Mouse (Mus musculus) kidney, embryonic 15.5 days (tissue): ENCODE measurements at regions not wholly inside any gene's neighbourhood (a gene's known extent, or its start where the extent isn't known, plus 50 kb on each side); places are given as distances from the start of the nearest gene placed in this dataset.

Experiments used
- ATAC-seq: fragments of 200-750 bp; cut with Nextera tagmentation; replicated peaks from 2 replicates; pipeline ENCODE4 v1.8.0; 2017; ENCODE audit warnings: moderate TSS enrichment; ENCODE audit not compliant: low FRiP score
- H3K27ac ChIP-seq: fragments of 300-500 bp; sonication (generic); 2 replicates; pipeline ENCODE4 v1.5.1; 2015; ENCODE audit warnings: mild to moderate bottlenecking, inconsistent platforms
- H3K27me3 ChIP-seq: fragments of 300-500 bp; sonication (generic); 2 replicates; pipeline ENCODE4 v1.6.1; 2015; ENCODE audit warnings: inconsistent platforms
- H3K36me3 ChIP-seq: fragments of 300-500 bp; sonication (generic); 2 replicates; pipeline ENCODE4 v1.6.1; 2015; ENCODE audit warnings: inconsistent platforms
- H3K4me1 ChIP-seq: fragments of 300-500 bp; sonication (generic); 2 replicates; pipeline ENCODE4 v1.6.1; 2015; ENCODE audit warnings: inconsistent platforms
- H3K4me2 ChIP-seq: fragments of 300-500 bp; sonication (generic); 2 replicates; pipeline ENCODE4 v1.6.1; 2015; ENCODE audit warnings: moderate library complexity, mild to moderate bottlenecking, inconsistent platforms
- H3K4me3 ChIP-seq: fragments of 300-500 bp; sonication (generic); replicated peaks from 2 replicates; pipeline ENCODE4 v1.5.1; 2015; ENCODE audit warnings: mild to moderate bottlenecking, inconsistent platforms
- H3K9ac ChIP-seq: fragments of 300-500 bp; sonication (generic); 2 replicates; pipeline ENCODE4 v1.6.1; 2015; ENCODE audit warnings: mild to moderate bottlenecking, inconsistent platforms
- H3K9me3 ChIP-seq: fragments of 300-500 bp; sonication (generic); replicated peaks from 2 replicates; pipeline ENCODE4 v1.6.1; 2016; ENCODE audit warnings: inconsistent platforms
- WGBS: fragments of 180-500 bp; shearing (Covaris S2); methylation state at CpG from one replicate; pipeline ENCODE4 v1.1.7; 2015; ENCODE audit warnings: mixed read lengths; 5-methylcytosine and 5-hydroxymethylcytosine counted together

- peaks cover 23% of the 10 kb centered on the region for H3K4me1 ChIP-seq
- H3K4me2 ChIP-seq: no peak overlapping the region
- H3K36me3 ChIP-seq: no peaks in the 10 kb centered on the region
- H3K9me3 ChIP-seq: no peaks in the 10 kb centered on the region
- no peaks in the 10 kb centered on the region for H3K27me3 ChIP-seq
- H3K27ac ChIP-seq: no peak overlapping the region
- no peak overlapping the region for H3K4me3 ChIP-seq
- 36% methylated on average over 7 of the region's 7 CpGs for WGBS
- no peak overlapping the region for H3K9ac ChIP-seq
- no peak for ATAC-seq
These were observed 153.4 kb downstream of the Adamts15 start for GRCm38 (mm10) chr9:30768665-30769434.

GRCm38 (mm10) chr9:30766701-30767100 is 155.6 kb downstream of the Adamts15 start:
- Histone ChIP-seq H3K36me3 (no peaks in the 10 kb centered on the region), H3K27me3 (no peaks in the 10 kb centered on the region), H3K4me2 (no peak overlapping the region), H3K27ac (no peak overlapping the region), H3K9ac (no peak overlapping the region), H3K4me3 (no peak overlapping the region), H3K9me3 (no peaks in the 10 kb centered on the region), H3K4me1 (peaks cover 23% of the 10 kb centered on the region)
- 96% methylated on average over 6 of the region's 6 CpGs for WGBS
- ATAC-seq: no peak

- no peak for ATAC-seq
- H3K4me3 ChIP-seq: no peak overlapping the region
- no peak overlapping the region for H3K4me2 ChIP-seq
- H3K4me1 ChIP-seq: peaks cover 23% of the 10 kb centered on the region
- no peaks in the 10 kb centered on the region for H3K27me3 ChIP-seq
- no peak overlapping the region for H3K9ac ChIP-seq
- 77% methylated on average over 3 of the region's 3 CpGs for WGBS
- H3K27ac ChIP-seq: no peak overlapping the region
- no peaks in the 10 kb centered on the region for H3K9me3 ChIP-seq
- no peaks in the 10 kb centered on the region for H3K36me3 ChIP-seq
These were observed 156.1 kb downstream of the Adamts15 start for GRCm38 (mm10) chr9:30766171-30766570.

- Histone ChIP-seq H3K4me3 (no peak overlapping the region), H3K4me1 (peaks cover 19% of the 10 kb centered on the region), H3K36me3 (no peaks in the 10 kb centered on the region), H3K27me3 (no peaks in the 10 kb centered on the region), H3K9me3 (no peaks in the 10 kb centered on the region), H3K27ac (no peak overlapping the region), H3K9ac (no peak overlapping the region), H3K4me2 (no peak overlapping the region)
- peak; percentile 43; the same call in 1 of the 2 replicates for ATAC-seq
- 73% methylated on average over 7 of the region's 7 CpGs for WGBS
These were observed 157.2 kb downstream of the Adamts15 start for GRCm38 (mm10) chr9:30765017-30765569.

GRCm38 (mm10) chr9:30762913-30763312 is 159.3 kb downstream of the Adamts15 start:
- no peaks in the 10 kb centered on the region for H3K9me3 ChIP-seq
- H3K4me2 ChIP-seq: no peak overlapping the region
- no peaks in the 10 kb centered on the region for H3K36me3 ChIP-seq
- no peak overlapping the region for H3K4me3 ChIP-seq
- H3K27ac ChIP-seq: no peak overlapping the region
- no peak for ATAC-seq
- H3K9ac ChIP-seq: no peak overlapping the region
- 83% methylated on average over 1 of the region's 1 CpGs for WGBS
- no peaks in the 10 kb centered on the region for H3K27me3 ChIP-seq
- 0 out of 2 replicates have a peak, but pooled peaks cover 4% of the 10 kb centered on the region for H3K4me1 ChIP-seq

GRCm38 (mm10) chr9:30758121-30758520 is 164.1 kb downstream of the Adamts15 start:
- H3K9me3 ChIP-seq: no peaks in the 10 kb centered on the region
- no peak overlapping the region for H3K27ac ChIP-seq
- H3K27me3 ChIP-seq: no peaks in the 10 kb centered on the region
- H3K9ac ChIP-seq: no peak overlapping the region
- no peak overlapping the region for H3K4me3 ChIP-seq
- peaks cover 10% of the 10 kb centered on the region for H3K4me1 ChIP-seq
- H3K4me2 ChIP-seq: no peak overlapping the region
- no peaks in the 10 kb centered on the region for H3K36me3 ChIP-seq
- ATAC-seq: no peak
- 93% methylated on average over 3 of the region's 3 CpGs for WGBS

- WGBS: 89% methylated on average over 8 of the region's 8 CpGs
- Histone ChIP-seq H3K4me1 (peaks cover 10% of the 10 kb centered on the region), H3K36me3 (no peaks in the 10 kb centered on the region), H3K9me3 (no peaks in the 10 kb centered on the region), H3K27ac (no peak overlapping the region), H3K4me2 (no peak overlapping the region), H3K4me3 (no peak overlapping the region), H3K9ac (no peak overlapping the region), H3K27me3 (no peaks in the 10 kb centered on the region)
- ATAC-seq: no peak
These were observed 164.8 kb downstream of the Adamts15 start for GRCm38 (mm10) chr9:30757406-30757805.

GRCm38 (mm10) chr9:30756796-30757195 is 165.5 kb downstream of the Adamts15 start:
- ATAC-seq: no peak
- no peak overlapping the region for H3K4me3 ChIP-seq
- H3K36me3 ChIP-seq: no peaks in the 10 kb centered on the region
- no peak overlapping the region for H3K27ac ChIP-seq
- H3K27me3 ChIP-seq: no peaks in the 10 kb centered on the region
- peaks cover 10% of the 10 kb centered on the region for H3K4me1 ChIP-seq
- H3K9ac ChIP-seq: no peak overlapping the region
- no peaks in the 10 kb centered on the region for H3K9me3 ChIP-seq
- WGBS: 93% methylated on average over 4 of the region's 4 CpGs
- no peak overlapping the region for H3K4me2 ChIP-seq

- H3K4me3 ChIP-seq: no peak overlapping the region
- WGBS: 73% methylated on average over 1 of the region's 1 CpGs
- no peak overlapping the region for H3K4me2 ChIP-seq
- no peaks in the 10 kb centered on the region for H3K36me3 ChIP-seq
- H3K4me1 ChIP-seq: peaks cover 10% of the 10 kb centered on the region
- no peaks in the 10 kb centered on the region for H3K27me3 ChIP-seq
- H3K9ac ChIP-seq: no peak overlapping the region
- no peak for ATAC-seq
- no peaks in the 10 kb centered on the region for H3K9me3 ChIP-seq
- peak overlapping the region; percentile 48; the same call in 1 of the 2 replicates for H3K27ac ChIP-seq
These were observed 166.7 kb downstream of the Adamts15 start for GRCm38 (mm10) chr9:30755586-30755985.

- no peaks in the 10 kb centered on the region for H3K9me3 ChIP-seq
- H3K4me2 ChIP-seq: no peak overlapping the region
- H3K36me3 ChIP-seq: no peaks in the 10 kb centered on the region
- no peak overlapping the region for H3K27ac ChIP-seq
- no peak for ATAC-seq
- no peaks in the 10 kb centered on the region for H3K27me3 ChIP-seq
- no peak overlapping the region for H3K4me3 ChIP-seq
- WGBS: 88% methylated on average over 5 of the region's 5 CpGs
- peaks cover 10% of the 10 kb centered on the region for H3K4me1 ChIP-seq
- H3K9ac ChIP-seq: no peak overlapping the region
These were observed 167.4 kb downstream of the Adamts15 start for GRCm38 (mm10) chr9:30754826-30755225.

GRCm38 (mm10) chr9:30743471-30743870 is 178.8 kb downstream of the Adamts15 start:
- Histone ChIP-seq H3K27me3 (no peaks in the 10 kb centered on the region), H3K4me1 (peaks cover 33% of the 10 kb centered on the region), H3K4me2 (no peak overlapping the region), H3K9ac (no peak overlapping the region), H3K36me3 (no peaks in the 10 kb centered on the region), H3K9me3 (no peaks in the 10 kb centered on the region), H3K4me3 (no peak overlapping the region), H3K27ac (0 out of 2 replicates have a peak overlapping the region, but pooled peaks have one; percentile 64)
- no peak for ATAC-seq
- whole genome bisulfite sequencing: 24% methylated on average over 9 of the region's 9 CpGs

GRCm38 (mm10) chr9:30742471-30743098 is 179.7 kb downstream of the Adamts15 start:
- Histone ChIP-seq H3K36me3 (no peaks in the 10 kb centered on the region), H3K4me2 (peak overlapping the region; percentile 9; the same call in 1 of the 2 replicates), H3K27me3 (no peaks in the 10 kb centered on the region), H3K4me1 (peaks cover 33% of the 10 kb centered on the region), H3K4me3 (no peak overlapping the region), H3K27ac (peak overlapping the region; percentile 64; the same call in 1 of the 2 replicates), H3K9me3 (no peaks in the 10 kb centered on the region), H3K9ac (no peak overlapping the region)
- peak; percentile 89 for ATAC-seq
- 12% methylated on average over 8 of the region's 8 CpGs for WGBS
